Mouse (Mus musculus): ENCODE measurements around the gene Tenm2. TPM values are rescaled to one million over a fixed set of nuclear protein-coding genes. Genes with fewer than 3 reads are reported as not detected.

The Tenm2 gene
- polyA plus RNA-seq, 1 experiment from 2014 or later = 1.2 TPM

DNA sequence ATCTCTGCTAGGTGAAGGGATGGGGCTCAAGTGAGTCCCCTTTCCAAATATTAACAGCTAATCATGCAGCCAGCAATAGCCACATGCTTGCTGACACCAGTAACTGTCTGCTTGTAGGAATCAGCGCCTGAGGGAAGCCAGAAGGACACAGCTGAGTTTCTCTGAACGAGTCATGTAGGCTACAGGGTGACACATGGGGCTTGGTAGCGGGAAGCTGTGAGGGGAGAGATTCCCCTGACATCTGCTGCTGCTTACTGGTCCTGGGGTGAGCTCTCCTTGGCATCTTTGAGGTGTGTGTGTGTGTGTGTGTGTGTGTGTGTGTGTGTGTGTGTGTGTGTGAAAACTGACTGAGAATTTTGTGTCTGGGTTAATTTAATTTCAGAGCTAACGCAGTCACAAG, 708.3 kb downstream of the Tenm2 start:
- Histone ChIP-seq H3K27ac (replicated peaks) (no peak overlapping the region; the same call in 1 of the 2 replicates), H3K36me3 (no peaks in the 10 kb centered on the region), H3K9ac (peak overlapping the region; percentile 28; the same call in 1 of the 2 replicates), H3K9me3 (no peaks in the 10 kb centered on the region), H3K4me1 (peaks cover 25% of the 10 kb centered on the region), H3K27me3 (replicated peaks) (no peaks in the 10 kb centered on the region), H3K4me2 (no peak overlapping the region), H3K4me3 (no peak overlapping the region)
- no peak for ATAC-seq (ENCODE audit: extremely low read depth, insufficient number of reproducible peaks, low FRiP score, low TSS enrichment)
- 50% methylated on average over 4 of the region's 4 CpGs for WGBS

DNA sequence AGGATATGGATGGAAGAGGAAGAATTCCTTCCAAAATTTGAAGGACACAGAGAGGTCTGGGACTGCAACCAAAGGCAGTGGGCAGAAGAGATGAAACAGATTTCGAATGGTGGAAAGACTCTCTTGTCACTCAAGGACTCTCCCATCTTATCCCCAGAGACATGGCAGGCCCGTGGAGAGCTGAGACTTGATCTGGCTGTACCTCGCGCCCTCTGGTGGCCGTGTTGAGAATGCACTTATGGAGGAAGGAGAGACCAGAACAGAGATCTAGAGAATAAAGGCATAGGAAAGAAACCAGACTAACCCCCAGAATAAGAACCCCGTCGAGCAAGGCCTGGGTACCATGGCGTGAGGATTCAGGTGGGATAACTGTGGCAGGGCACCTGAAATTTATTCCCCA, 709.4 kb downstream of the Tenm2 start:
- Histone ChIP-seq H3K27me3 (replicated peaks) (no peaks in the 10 kb centered on the region), H3K9me3 (no peaks in the 10 kb centered on the region), H3K4me1 (peaks cover 23% of the 10 kb centered on the region), H3K4me3 (no peak overlapping the region), H3K4me2 (no peak overlapping the region), H3K9ac (no peak overlapping the region), H3K36me3 (no peaks in the 10 kb centered on the region), H3K27ac (replicated peaks) (no peak overlapping the region)
- ATAC-seq (ENCODE audit: extremely low read depth, insufficient number of reproducible peaks, low FRiP score, low TSS enrichment) = no peak
- 12% methylated on average over 8 of the region's 8 CpGs for WGBS

DNA sequence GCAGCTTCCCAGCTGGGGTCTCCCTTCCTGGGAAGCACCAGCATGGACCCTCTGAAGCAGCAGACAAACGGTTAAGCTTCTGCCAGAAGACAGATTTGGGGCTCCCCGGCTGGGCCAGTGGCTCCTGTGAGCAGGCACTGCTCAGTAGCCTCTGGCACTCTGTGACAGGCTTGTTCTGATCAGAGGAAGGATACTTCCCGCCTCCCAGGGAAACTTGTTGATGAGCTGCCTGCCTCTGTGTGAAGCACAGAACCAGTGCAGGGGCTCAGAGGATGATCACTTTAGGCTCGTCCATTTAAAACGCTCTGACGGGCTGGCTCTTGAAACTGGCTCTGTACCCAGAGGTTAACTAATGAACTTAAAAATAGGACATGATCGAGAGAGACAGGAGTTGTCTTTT, 723.3 kb downstream of the Tenm2 start:
- Histone ChIP-seq H3K9me3 (no peaks in the 10 kb centered on the region), H3K4me2 (no peak overlapping the region), H3K36me3 (no peaks in the 10 kb centered on the region), H3K27me3 (replicated peaks) (no peaks in the 10 kb centered on the region), H3K27ac (replicated peaks) (no peak overlapping the region), H3K4me3 (no peak overlapping the region), H3K4me1 (no peaks in the 10 kb centered on the region), H3K9ac (no peak overlapping the region)
- ATAC-seq (ENCODE audit: extremely low read depth, insufficient number of reproducible peaks, low FRiP score, low TSS enrichment) = no peak
- 33% methylated on average over 7 of the region's 7 CpGs for WGBS

GRCm38 (mm10) chr11:36508312-36508711, 727.5 kb downstream of the Tenm2 start:
- no peak for ATAC-seq (ENCODE audit: extremely low read depth, insufficient number of reproducible peaks, low FRiP score, low TSS enrichment)
- peaks cover 17% of the 10 kb centered on the region for H3K4me1 ChIP-seq

DNA sequence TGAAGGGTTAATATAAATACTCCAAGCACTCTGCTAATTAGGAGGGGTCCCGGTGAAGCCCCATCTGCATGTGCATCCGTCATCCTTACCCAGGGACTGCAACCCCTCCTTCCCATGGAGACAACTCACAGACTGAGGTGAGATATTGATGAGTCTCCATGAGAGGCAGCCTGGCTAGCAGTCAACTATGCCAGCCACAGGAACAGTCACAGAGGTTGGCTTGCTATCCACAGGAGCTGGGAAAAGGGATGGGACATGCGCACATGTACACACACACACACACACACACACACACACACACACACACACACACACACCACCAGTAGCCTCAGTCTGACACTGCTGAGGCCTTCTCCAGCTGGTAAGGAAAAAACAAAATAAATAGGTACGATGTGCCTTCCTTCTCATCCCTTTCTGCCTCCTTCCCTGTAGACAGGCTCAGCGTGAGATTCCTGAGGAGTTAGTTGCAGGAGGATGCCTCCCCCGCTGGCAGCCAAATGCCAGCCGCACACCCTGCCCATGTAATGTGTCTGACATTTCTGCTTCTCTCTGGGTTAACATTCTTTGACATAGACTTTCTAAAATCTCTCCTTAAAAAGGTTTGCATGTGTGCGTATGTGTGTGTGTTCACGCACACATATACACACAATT, 740.7 kb downstream of the Tenm2 start:
- Histone ChIP-seq H3K27me3 (replicated peaks) (peaks cover 6% of the 10 kb centered on the region; the same call in 1 of the 2 replicates), H3K4me3 (no peak overlapping the region), H3K27ac (replicated peaks) (no peak overlapping the region), H3K9me3 (no peaks in the 10 kb centered on the region), H3K9ac (no peak overlapping the region), H3K4me1 (no peaks in the 10 kb centered on the region), H3K36me3 (no peaks in the 10 kb centered on the region), H3K4me2 (no peak overlapping the region)
- WGBS = 61% methylated on average over 9 of the region's 9 CpGs
- no peak for ATAC-seq (ENCODE audit: extremely low read depth, insufficient number of reproducible peaks, low FRiP score, low TSS enrichment)

More at GRCm38 (mm10) chr11:36508312-36508711, 727.5 kb downstream of the Tenm2 start:
- no peaks in the 10 kb centered on the region for H3K9me3 ChIP-seq
- no peaks in the 10 kb centered on the region for H3K27me3 ChIP-seq (replicated peaks)
- no peaks in the 10 kb centered on the region for H3K36me3 ChIP-seq
- no peak overlapping the region for H3K27ac ChIP-seq (replicated peaks)
- H3K4me3 ChIP-seq = no peak overlapping the region
- no peak overlapping the region for H3K4me2 ChIP-seq
- 60% methylated on average over 7 of the region's 7 CpGs for WGBS
- no peak overlapping the region for H3K9ac ChIP-seq

- Histone ChIP-seq H3K4me2 (no peak overlapping the region), H3K9me3 (no peaks in the 10 kb centered on the region), H3K36me3 (no peaks in the 10 kb centered on the region), H3K4me1 (no peaks in the 10 kb centered on the region), H3K27ac (replicated peaks) (no peak overlapping the region), H3K9ac (no peak overlapping the region), H3K27me3 (replicated peaks) (peaks cover 6% of the 10 kb centered on the region; the same call in 1 of the 2 replicates), H3K4me3 (no peak overlapping the region)
- WGBS = 74% methylated on average over 6 of the region's 6 CpGs
- ATAC-seq (ENCODE audit: extremely low read depth, insufficient number of reproducible peaks, low FRiP score, low TSS enrichment) = no peak
These were observed 743.5 kb downstream of the Tenm2 start for GRCm38 (mm10) chr11:36492274-36492673.

DNA sequence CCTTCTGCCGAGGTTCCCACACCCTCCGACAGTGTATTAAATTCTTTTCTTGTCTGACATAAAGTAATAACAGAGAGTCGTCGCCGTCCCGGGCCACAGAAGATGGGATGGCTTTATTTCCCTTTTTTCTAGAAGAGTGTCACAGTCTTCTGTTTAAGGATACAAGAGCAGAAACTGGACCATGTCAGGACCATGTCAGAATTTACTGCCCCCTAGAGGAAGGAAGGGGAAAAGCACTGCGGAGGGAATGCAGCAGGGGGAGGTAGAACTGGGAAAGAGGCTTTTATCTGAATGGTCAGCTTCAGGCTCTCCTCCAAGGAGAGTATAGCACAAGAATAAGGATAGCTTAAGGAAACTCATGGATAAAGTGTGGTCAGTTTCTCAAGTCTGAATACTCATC, 745.7 kb downstream of the Tenm2 start:
- Histone ChIP-seq H3K9ac (no peak overlapping the region), H3K4me1 (peaks cover 12% of the 10 kb centered on the region), H3K4me3 (no peak overlapping the region), H3K27ac (replicated peaks) (no peak overlapping the region), H3K4me2 (no peak overlapping the region), H3K9me3 (no peaks in the 10 kb centered on the region), H3K27me3 (replicated peaks) (peaks cover 9% of the 10 kb centered on the region; the same call in 1 of the 2 replicates), H3K36me3 (no peaks in the 10 kb centered on the region)
- no peak for ATAC-seq (ENCODE audit: extremely low read depth, insufficient number of reproducible peaks, low FRiP score, low TSS enrichment)
- 61% methylated on average over 7 of the region's 7 CpGs for WGBS

- no peak overlapping the region for H3K4me2 ChIP-seq
- H3K4me3 ChIP-seq = no peak overlapping the region
- 53% methylated on average over 4 of the region's 4 CpGs for WGBS
- H3K27ac ChIP-seq (replicated peaks) = no peak overlapping the region
- H3K4me1 ChIP-seq = peaks cover 17% of the 10 kb centered on the region
- peaks cover 22% of the 10 kb centered on the region; the same call in 1 of the 2 replicates for H3K27me3 ChIP-seq (replicated peaks)
- no peak overlapping the region for H3K9ac ChIP-seq
- H3K36me3 ChIP-seq = no peaks in the 10 kb centered on the region
- ATAC-seq (ENCODE audit: extremely low read depth, insufficient number of reproducible peaks, low FRiP score, low TSS enrichment) = no peak
- no peaks in the 10 kb centered on the region for H3K9me3 ChIP-seq
These were observed 747.1 kb downstream of the Tenm2 start for GRCm38 (mm10) chr11:36488666-36489065.

GRCm38 (mm10) chr11:36486092-36486491, 749.7 kb downstream of the Tenm2 start:
- no peak for ATAC-seq (ENCODE audit: extremely low read depth, insufficient number of reproducible peaks, low FRiP score, low TSS enrichment)
- Histone ChIP-seq H3K27ac (replicated peaks) (no peak overlapping the region), H3K27me3 (replicated peaks) (peaks cover 16% of the 10 kb centered on the region; the same call in 1 of the 2 replicates), H3K36me3 (no peaks in the 10 kb centered on the region), H3K4me3 (peak overlapping the region; percentile 35), H3K4me1 (peaks cover 32% of the 10 kb centered on the region), H3K4me2 (peak overlapping the region; percentile 65), H3K9ac (no peak overlapping the region), H3K9me3 (no peaks in the 10 kb centered on the region)
- 17% methylated on average over 12 of the region's 12 CpGs for WGBS

- no peak for ATAC-seq (ENCODE audit: extremely low read depth, insufficient number of reproducible peaks, low FRiP score, low TSS enrichment)
- 56% methylated on average over 8 of the region's 8 CpGs for WGBS
- no peak overlapping the region for H3K27ac ChIP-seq (replicated peaks)
These were observed 751.2 kb downstream of the Tenm2 start for GRCm38 (mm10) chr11:36484466-36485069.

GRCm38 (mm10) chr11:36482136-36482535, 753.6 kb downstream of the Tenm2 start:
- peak overlapping the region; percentile 32 for H3K4me2 ChIP-seq
- no peak for ATAC-seq (ENCODE audit: extremely low read depth, insufficient number of reproducible peaks, low FRiP score, low TSS enrichment)

More at GRCm38 (mm10) chr11:36484466-36485069, 751.2 kb downstream of the Tenm2 start:
- no peak overlapping the region for H3K4me2 ChIP-seq
- H3K4me3 ChIP-seq = no peak overlapping the region
- H3K27me3 ChIP-seq (replicated peaks) = peaks cover 15% of the 10 kb centered on the region; the same call in 1 of the 2 replicates
- peaks cover 33% of the 10 kb centered on the region for H3K4me1 ChIP-seq
- H3K36me3 ChIP-seq = no peaks in the 10 kb centered on the region
- H3K9ac ChIP-seq = no peak overlapping the region
- no peaks in the 10 kb centered on the region for H3K9me3 ChIP-seq

More at GRCm38 (mm10) chr11:36482136-36482535, 753.6 kb downstream of the Tenm2 start:
- no peaks in the 10 kb centered on the region for H3K9me3 ChIP-seq
- H3K27me3 ChIP-seq (replicated peaks) = peaks cover 15% of the 10 kb centered on the region; the same call in 1 of the 2 replicates
- H3K9ac ChIP-seq = no peak overlapping the region
- peaks cover 36% of the 10 kb centered on the region for H3K4me1 ChIP-seq
- 0 out of 2 replicates have a peak overlapping the region, but pooled peaks have one; percentile 24 for H3K27ac ChIP-seq (replicated peaks)
- H3K36me3 ChIP-seq = no peaks in the 10 kb centered on the region
- 36% methylated on average over 8 of the region's 8 CpGs for WGBS
- H3K4me3 ChIP-seq = no peak overlapping the region
